In the genomic region with DNA sequence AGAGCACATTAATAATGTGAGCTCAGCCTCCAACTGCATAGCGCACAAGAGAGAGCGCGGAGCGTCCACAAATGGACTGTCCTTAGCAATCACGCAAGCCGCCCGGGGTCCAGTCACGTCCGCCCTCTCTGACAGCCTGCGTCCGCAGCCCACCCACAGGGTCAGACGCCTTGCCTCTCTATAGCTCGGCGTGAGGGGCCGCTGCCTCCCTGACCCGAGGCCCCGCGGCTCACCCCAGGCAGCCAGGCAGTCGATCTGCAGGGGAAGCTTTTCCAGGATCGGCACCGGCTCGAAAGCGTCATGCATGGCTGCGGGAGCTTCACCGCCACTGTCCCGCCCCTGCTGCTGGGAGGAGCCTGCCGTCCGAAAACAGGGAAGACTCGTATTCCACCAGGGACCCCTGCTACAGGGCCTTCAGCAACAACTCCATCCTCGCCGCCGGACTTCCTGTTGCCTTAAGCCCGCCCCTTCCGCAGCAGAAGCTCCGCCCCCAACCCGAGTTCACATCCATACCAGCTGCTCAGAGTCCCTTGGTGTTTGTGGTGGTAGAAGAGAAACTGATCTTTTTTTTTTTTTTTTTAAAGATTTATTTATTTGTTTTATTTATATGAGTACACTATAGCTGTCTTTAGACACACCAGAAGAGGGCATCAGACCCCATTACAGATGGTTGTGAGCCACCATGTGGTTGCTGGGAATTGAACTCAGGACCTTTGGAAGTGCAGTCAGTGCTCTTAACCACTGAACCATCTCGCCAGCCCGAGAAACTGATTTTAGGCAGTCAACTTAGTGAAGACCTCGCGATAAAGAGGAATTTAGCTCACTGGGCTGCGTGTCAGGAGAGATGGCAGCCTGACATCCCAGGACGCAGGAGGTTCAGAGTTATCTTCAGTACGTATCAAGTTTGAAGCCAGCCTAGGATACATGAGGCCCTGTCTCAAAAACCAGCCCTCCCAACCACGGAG, we compare ENCODE assay signal across 8 mouse cellular contexts. TPM values are rescaled to one million over a fixed set of nuclear protein-coding genes. Genes with fewer than 3 reads are reported as not detected.
DNase-seq lines count a peak whose midpoint lies in the region; ATAC-seq and TF ChIP-seq lines count a peak whose summit lies in the region.

Vps39 (minus strand) TSS at position 456 of the 965 bp plus-strand sequence.

- 15% methylated on average over 33 of the region's 44 CpGs for WGBS in embryonic facial prominence, embryonic 14.5 days
- 12% methylated on average over 44 of the region's 44 CpGs for WGBS in heart, adult 2 months
- 13% methylated on average over 44 of the region's 44 CpGs for WGBS in limb, embryonic 13.5 days
- 11% methylated on average over 44 of the region's 44 CpGs for WGBS in midbrain, embryonic 16.5 days

- peak; percentile 97 for DNase-seq in 3T3-L1 (ENCODE audit: low read depth, low spot score)
- DNase-seq in adrenal gland, postnatal 4 days (ENCODE audit: low spot score in 2 of 2), result peak; percentile 72 to 75
- peak; percentile 96 for DNase-seq in embryonic facial prominence, embryonic 14.5 days (ENCODE audit: low spot score)
- peak; percentile 90 to 91 for DNase-seq in heart, adult 2 months
- peak; percentile 88 to 91 for DNase-seq in kidney, adult 8-10 months
- DNase-seq in spleen, postnatal 10 days (ENCODE audit: low spot score in 2 of 2), result peak; percentile 81 to 94

- 0 out of 2 replicates have a peak, but pooled peaks cover 4% of the 10 kb centered on the region for H3K79me2 ChIP-seq in heart, adult 2 months (replicated peaks; ENCODE audit: control insufficient read depth, insufficient read depth, low read length)

- intact Hi-C loops in heart, adult 2 months (cut with DNase I), result loop anchor here (5.0 kb wide), 1 partner anchor 49 kb away; the partner anchor contains the start of genes Ganc and Tmem87a

- H3K4me3 ChIP-seq in embryonic facial prominence, embryonic 14.5 days (ENCODE audit: low read depth, low read length), result peak within 1 kb of the TSS; percentile 93
- H3K4me3 ChIP-seq in heart, adult 2 months, result peak within 1 kb of the TSS; percentile 82
- peak within 1 kb of the TSS; percentile 95 for H3K4me3 ChIP-seq in limb, embryonic 13.5 days
- peak within 1 kb of the TSS; percentile 78 for H3K4me3 ChIP-seq in midbrain, embryonic 16.5 days (ENCODE audit: low read depth, low read length)

- H3K9me3 ChIP-seq in embryonic facial prominence, embryonic 14.5 days (ENCODE audit: control insufficient read depth, low read length), result no peaks in the 10 kb centered on the region
- H3K9me3 ChIP-seq in limb, embryonic 13.5 days, result no peaks in the 10 kb centered on the region
- H3K9me3 ChIP-seq in midbrain, embryonic 16.5 days (replicated peaks; ENCODE audit: control insufficient read depth, low read length, poor library complexity, severe bottlenecking), result no peaks in the 10 kb centered on the region

- no peaks in the 10 kb centered on the region for H3K27me3 ChIP-seq in embryonic facial prominence, embryonic 14.5 days (replicated peaks; ENCODE audit: control insufficient read depth, insufficient read depth, low read length)
- no peaks in the 10 kb centered on the region for H3K27me3 ChIP-seq in heart, adult 2 months (ENCODE audit: control insufficient read depth, insufficient read depth, low read length)
- no peaks in the 10 kb centered on the region for H3K27me3 ChIP-seq in limb, embryonic 13.5 days
- H3K27me3 ChIP-seq in midbrain, embryonic 16.5 days (ENCODE audit: control insufficient read depth, insufficient read depth, low read depth, low read length), result no peaks in the 10 kb centered on the region

- TF ChIP-seq CTCF in heart, adult 2 months (IDR thresholded peaks at IDR 0.05), result peak; percentile 31; the same call in 1 of the 2 replicates

- peak; percentile 97 for ATAC-seq in embryonic facial prominence, embryonic 14.5 days (ENCODE audit: low read depth)
- ATAC-seq in limb, embryonic 13.5 days (ENCODE audit: low FRiP score, low read depth), result peak; percentile 97
- peak; percentile 98 for ATAC-seq in midbrain, embryonic 16.5 days

- TF ChIP-seq EP300 in heart, adult 2 months (IDR thresholded peaks at IDR 0.05; ENCODE audit: insufficient read depth, low read depth, low read length), result no peak

- peak; percentile 85 for TF ChIP-seq POLR2A in heart, adult 2 months (IDR thresholded peaks at IDR 0.05; ENCODE audit: insufficient read depth, low read depth, low read length)

- peak within 1 kb of the TSS; percentile 88 for H3K9ac ChIP-seq in embryonic facial prominence, embryonic 14.5 days (ENCODE audit: low read depth, low read length)
- peak within 1 kb of the TSS; percentile 97 for H3K9ac ChIP-seq in heart, adult 2 months (ENCODE audit: low read depth, low read length)
- H3K9ac ChIP-seq in limb, embryonic 13.5 days, result peak within 1 kb of the TSS; percentile 89
- peak within 1 kb of the TSS; percentile 87 for H3K9ac ChIP-seq in midbrain, embryonic 16.5 days (ENCODE audit: low read depth, low read length)

- peaks cover 53% of the 10 kb centered on the region for H3K36me3 ChIP-seq in embryonic facial prominence, embryonic 14.5 days (ENCODE audit: control insufficient read depth, insufficient read depth, low read length)
- H3K36me3 ChIP-seq in heart, adult 2 months (ENCODE audit: control insufficient read depth, insufficient read depth, low read length), result peaks cover 4% of the 10 kb centered on the region; the same call in 1 of the 2 replicates
- H3K36me3 ChIP-seq in limb, embryonic 13.5 days, result peaks cover 49% of the 10 kb centered on the region
- H3K36me3 ChIP-seq in midbrain, embryonic 16.5 days (ENCODE audit: control insufficient read depth, insufficient read depth, low read length), result peaks cover 7% of the 10 kb centered on the region

- peak within 1 kb of the TSS; percentile 76 for H3K27ac ChIP-seq in embryonic facial prominence, embryonic 14.5 days (replicated peaks; ENCODE audit: low read depth, low read length)
- peak within 1 kb of the TSS; percentile 80 for H3K27ac ChIP-seq in heart, adult 2 months
- peak within 1 kb of the TSS; percentile 58; the same call in 1 of the 2 replicates for H3K27ac ChIP-seq in limb, embryonic 13.5 days
- peak within 1 kb of the TSS; percentile 73 for H3K27ac ChIP-seq in midbrain, embryonic 16.5 days (ENCODE audit: low read length)

- H3K4me2 ChIP-seq in embryonic facial prominence, embryonic 14.5 days (ENCODE audit: low read depth, low read length), result peak within 1 kb of the TSS; percentile 77
- peak within 1 kb of the TSS; percentile 67 for H3K4me2 ChIP-seq in limb, embryonic 13.5 days (replicated peaks)
- H3K4me2 ChIP-seq in midbrain, embryonic 16.5 days (ENCODE audit: low read length), result peak within 1 kb of the TSS; percentile 62

- peaks cover 8% of the 10 kb centered on the region; the same call in 1 of the 2 replicates for H3K4me1 ChIP-seq in embryonic facial prominence, embryonic 14.5 days (ENCODE audit: control insufficient read depth, insufficient read depth, low read length)
- H3K4me1 ChIP-seq in heart, adult 2 months (ENCODE audit: control insufficient read depth, insufficient read depth, low read length), result peaks cover 5% of the 10 kb centered on the region
- H3K4me1 ChIP-seq in limb, embryonic 13.5 days, result peaks cover 14% of the 10 kb centered on the region
- H3K4me1 ChIP-seq in midbrain, embryonic 16.5 days (ENCODE audit: control insufficient read depth, insufficient read depth, low read length), result peaks cover 17% of the 10 kb centered on the region

RNA-seq across cellular contexts. Expression of gene Vps39, which starts in this region (rescaled TPM):
- total RNA-seq in adrenal gland, postnatal 4 days (2021), result 10 to 100 TPM; 54.2 to 55.8 TPM
- polyA plus RNA-seq in embryonic facial prominence, embryonic 14.5 days (2014; fragmentation: Nextera tagmentation; extraction: Ambion mirVana), result 22.3 and 27.0 TPM in 2 replicates
- 10 to 100 TPM; 25.9 to 27.2 TPM for total RNA-seq in heart, adult 2 months (2021)
- 14.9 and 44.8 TPM in 2 replicates for polyA plus RNA-seq in heart, adult 2 months (2012; rRNA removed)
- polyA plus RNA-seq in limb, embryonic 13.5 days (2015; fragmentation: Nextera tagmentation; extraction: Ambion mirVana), result 25.6 and 27.6 TPM in 2 replicates
- polyA plus RNA-seq in midbrain, embryonic 16.5 days (2015; fragmentation: Nextera tagmentation; extraction: Ambion mirVana), result 48.9 and 49.2 TPM in 2 replicates

Comparison
In these comparisons a context has a peak if more than half of its experiments do, and no peak if none do; other contexts are left out.
1. Peak in every context shown above with its lines: DNase-seq, ATAC-seq, H3K4me3 ChIP-seq and H3K27ac ChIP-seq.